Mouse (Mus musculus): ENCODE data around the gene Ift43.

GRCm38 (mm10) chr12:86090764-86091163 is 8.4 kb downstream of the Ift43 start:
- TF ChIP-seq CTCF (IDR thresholded peaks at IDR 0.05; ENCODE audit: control insufficient read depth, insufficient read depth, low read length): no peak
- no peak for TF ChIP-seq POLR2A (IDR thresholded peaks at IDR 0.05; ENCODE audit: borderline replicate concordance, control insufficient read depth, low read depth, low read length)
